Mouse (Mus musculus): ENCODE results near the gene Nav2. TPM values are rescaled to one million over a fixed set of nuclear protein-coding genes. Genes with fewer than 3 reads are reported as not detected.
A peak's percentile ranks its signal among the peaks of the same experiment; 100 is the strongest.

Nav2 gene
- polyA plus RNA-seq, 1 experiment from 2014 or later = 22.2 TPM

GRCm38 (mm10) chr7:49402526-49402925 lies 494.0 kb downstream of the Nav2 start:
- H3K36me3 ChIP-seq = no peaks in the 10 kb centered on the region
- no peak overlapping the region for H3K27ac ChIP-seq
- no peak overlapping the region for H3K4me3 ChIP-seq (replicated peaks)
- no peak for ATAC-seq
- H3K4me2 ChIP-seq (replicated peaks) = no peak overlapping the region
- no peak overlapping the region for H3K9ac ChIP-seq (replicated peaks)
- H3K4me1 ChIP-seq (replicated peaks) = peaks cover 19% of the 10 kb centered on the region
- WGBS = 91% methylated on average over 5 of the region's 5 CpGs
- no peaks in the 10 kb centered on the region for H3K9me3 ChIP-seq
- H3K27me3 ChIP-seq = no peaks in the 10 kb centered on the region

- Histone ChIP-seq H3K4me1 (replicated peaks) (peaks cover 27% of the 10 kb centered on the region), H3K4me2 (replicated peaks) (no peak overlapping the region), H3K27ac (0 out of 2 replicates have a peak overlapping the region, but pooled peaks have one; percentile 5), H3K36me3 (no peaks in the 10 kb centered on the region), H3K9ac (replicated peaks) (no peak overlapping the region), H3K9me3 (no peaks in the 10 kb centered on the region), H3K27me3 (no peaks in the 10 kb centered on the region), H3K4me3 (replicated peaks) (no peak overlapping the region)
- ATAC-seq = no peak
- WGBS = 91% methylated on average over 9 of the region's 9 CpGs
Measured at GRCm38 (mm10) chr7:49407688-49408087, 499.2 kb downstream of the Nav2 start.

GRCm38 (mm10) chr7:49408625-49409024 lies 500.1 kb downstream of the Nav2 start:
- H3K4me1 ChIP-seq (replicated peaks) = peaks cover 27% of the 10 kb centered on the region
- WGBS = 90% methylated on average over 7 of the region's 7 CpGs
- H3K27me3 ChIP-seq = no peaks in the 10 kb centered on the region
- no peak overlapping the region for H3K4me2 ChIP-seq (replicated peaks)
- no peak for ATAC-seq
- no peak overlapping the region for H3K9ac ChIP-seq (replicated peaks)
- no peaks in the 10 kb centered on the region for H3K36me3 ChIP-seq
- H3K4me3 ChIP-seq (replicated peaks) = no peak overlapping the region
- H3K9me3 ChIP-seq = no peaks in the 10 kb centered on the region
- peak overlapping the region; percentile 4; the same call in 1 of the 2 replicates for H3K27ac ChIP-seq

GRCm38 (mm10) chr7:49409265-49409664 lies 500.7 kb downstream of the Nav2 start:
- H3K27me3 ChIP-seq = no peaks in the 10 kb centered on the region
- H3K36me3 ChIP-seq = no peaks in the 10 kb centered on the region
- no peak overlapping the region for H3K4me3 ChIP-seq (replicated peaks)
- H3K9ac ChIP-seq (replicated peaks) = no peak overlapping the region
- H3K4me1 ChIP-seq (replicated peaks) = peaks cover 27% of the 10 kb centered on the region
- no peak overlapping the region for H3K4me2 ChIP-seq (replicated peaks)
- H3K9me3 ChIP-seq = no peaks in the 10 kb centered on the region
- peak; percentile 57 for ATAC-seq
- H3K27ac ChIP-seq = peak overlapping the region; percentile 4; the same call in 1 of the 2 replicates
- 76% methylated on average over 3 of the region's 3 CpGs for WGBS

- 95% methylated on average over 5 of the region's 5 CpGs for WGBS
- no peak overlapping the region for H3K4me3 ChIP-seq (replicated peaks)
- no peak overlapping the region for H3K9ac ChIP-seq (replicated peaks)
- H3K27me3 ChIP-seq = no peaks in the 10 kb centered on the region
- no peak for ATAC-seq
- H3K36me3 ChIP-seq = no peaks in the 10 kb centered on the region
- H3K9me3 ChIP-seq = no peaks in the 10 kb centered on the region
- H3K4me1 ChIP-seq (replicated peaks) = peaks cover 27% of the 10 kb centered on the region
- no peak overlapping the region for H3K27ac ChIP-seq
- H3K4me2 ChIP-seq (replicated peaks) = no peak overlapping the region
Measured at GRCm38 (mm10) chr7:49410188-49410587, 501.7 kb downstream of the Nav2 start.

GRCm38 (mm10) chr7:49410892-49411291 lies 502.4 kb downstream of the Nav2 start:
- peaks cover 27% of the 10 kb centered on the region for H3K4me1 ChIP-seq (replicated peaks)
- ATAC-seq = no peak
- WGBS = 94% methylated on average over 4 of the region's 4 CpGs

GRCm38 (mm10) chr7:49411803-49412202 lies 503.3 kb downstream of the Nav2 start:
- Histone ChIP-seq H3K27ac (no peak overlapping the region), H3K27me3 (no peaks in the 10 kb centered on the region), H3K4me1 (replicated peaks) (peaks cover 25% of the 10 kb centered on the region), H3K4me3 (replicated peaks) (no peak overlapping the region), H3K4me2 (replicated peaks) (no peak overlapping the region), H3K9ac (replicated peaks) (no peak overlapping the region), H3K36me3 (no peaks in the 10 kb centered on the region), H3K9me3 (no peaks in the 10 kb centered on the region)
- ATAC-seq = no peak
- WGBS = 94% methylated on average over 9 of the region's 9 CpGs

More at GRCm38 (mm10) chr7:49410892-49411291, 502.4 kb downstream of the Nav2 start:
- no peak overlapping the region for H3K27ac ChIP-seq
- no peak overlapping the region for H3K4me3 ChIP-seq (replicated peaks)
- no peaks in the 10 kb centered on the region for H3K9me3 ChIP-seq
- H3K9ac ChIP-seq (replicated peaks) = no peak overlapping the region
- no peaks in the 10 kb centered on the region for H3K27me3 ChIP-seq
- no peaks in the 10 kb centered on the region for H3K36me3 ChIP-seq
- H3K4me2 ChIP-seq (replicated peaks) = no peak overlapping the region

GRCm38 (mm10) chr7:49415131-49415530 lies 506.6 kb downstream of the Nav2 start:
- Histone ChIP-seq H3K9ac (replicated peaks) (no peak overlapping the region), H3K36me3 (0 out of 2 replicates have a peak, but pooled peaks cover 2% of the 10 kb centered on the region), H3K27me3 (no peaks in the 10 kb centered on the region), H3K4me1 (replicated peaks) (no peaks in the 10 kb centered on the region), H3K4me2 (replicated peaks) (no peak overlapping the region), H3K4me3 (replicated peaks) (no peak overlapping the region), H3K27ac (no peak overlapping the region), H3K9me3 (no peaks in the 10 kb centered on the region)
- 86% methylated on average over 7 of the region's 7 CpGs for WGBS
- ATAC-seq = no peak

- Histone ChIP-seq H3K4me2 (replicated peaks) (no peak overlapping the region), H3K9ac (replicated peaks) (no peak overlapping the region), H3K9me3 (no peaks in the 10 kb centered on the region), H3K27ac (no peak overlapping the region), H3K36me3 (peaks cover 7% of the 10 kb centered on the region; the same call in 1 of the 2 replicates), H3K4me1 (replicated peaks) (no peaks in the 10 kb centered on the region), H3K27me3 (no peaks in the 10 kb centered on the region), H3K4me3 (replicated peaks) (no peak overlapping the region)
- ATAC-seq = no peak
- 85% methylated on average over 12 of the region's 12 CpGs for WGBS
Measured at GRCm38 (mm10) chr7:49415716-49416115, 507.2 kb downstream of the Nav2 start.

GRCm38 (mm10) chr7:49418841-49419240 lies 510.3 kb downstream of the Nav2 start:
- Histone ChIP-seq H3K9me3 (no peaks in the 10 kb centered on the region), H3K4me3 (replicated peaks) (no peak overlapping the region), H3K36me3 (peaks cover 11% of the 10 kb centered on the region; the same call in 1 of the 2 replicates), H3K27ac (no peak overlapping the region), H3K9ac (replicated peaks) (no peak overlapping the region), H3K4me2 (replicated peaks) (no peak overlapping the region), H3K4me1 (replicated peaks) (no peaks in the 10 kb centered on the region), H3K27me3 (no peaks in the 10 kb centered on the region)
- 85% methylated on average over 13 of the region's 13 CpGs for WGBS
- no peak for ATAC-seq

- whole genome bisulfite sequencing = 96% methylated on average over 17 of the region's 17 CpGs
- no peak overlapping the region for H3K4me2 ChIP-seq (replicated peaks)
- H3K36me3 ChIP-seq = peaks cover 11% of the 10 kb centered on the region; the same call in 1 of the 2 replicates
- H3K4me3 ChIP-seq (replicated peaks) = no peak overlapping the region
- no peak for ATAC-seq
- no peak overlapping the region for H3K27ac ChIP-seq
- no peaks in the 10 kb centered on the region for H3K9me3 ChIP-seq
- H3K4me1 ChIP-seq (replicated peaks) = no peaks in the 10 kb centered on the region
- H3K9ac ChIP-seq (replicated peaks) = no peak overlapping the region
- no peaks in the 10 kb centered on the region for H3K27me3 ChIP-seq
Measured at GRCm38 (mm10) chr7:49420139-49420802, 511.8 kb downstream of the Nav2 start.

- Histone ChIP-seq H3K9me3 (no peaks in the 10 kb centered on the region), H3K9ac (replicated peaks) (no peak overlapping the region), H3K4me3 (replicated peaks) (no peak overlapping the region), H3K4me2 (replicated peaks) (no peak overlapping the region), H3K27me3 (no peaks in the 10 kb centered on the region), H3K36me3 (peaks cover 11% of the 10 kb centered on the region; the same call in 1 of the 2 replicates), H3K27ac (no peak overlapping the region), H3K4me1 (replicated peaks) (no peaks in the 10 kb centered on the region)
- ATAC-seq = no peak
- WGBS = 66% methylated on average over 4 of the region's 4 CpGs
Measured at GRCm38 (mm10) chr7:49421261-49421660, 512.7 kb downstream of the Nav2 start.

GRCm38 (mm10) chr7:49423943-49424342 lies 515.4 kb downstream of the Nav2 start:
- WGBS = 93% methylated on average over 6 of the region's 6 CpGs
- Histone ChIP-seq H3K36me3 (peaks cover 11% of the 10 kb centered on the region; the same call in 1 of the 2 replicates), H3K4me1 (replicated peaks) (no peaks in the 10 kb centered on the region), H3K4me2 (replicated peaks) (no peak overlapping the region), H3K4me3 (replicated peaks) (no peak overlapping the region), H3K9ac (replicated peaks) (no peak overlapping the region), H3K9me3 (no peaks in the 10 kb centered on the region), H3K27ac (no peak overlapping the region), H3K27me3 (no peaks in the 10 kb centered on the region)
- no peak for ATAC-seq

Measured in midbrain, embryonic 13.5 days (tissue).